Mouse (Mus musculus) embryonic fibroblast, embryonic 13.5 days (primary cell): ENCODE measurements at regions not wholly inside any gene's neighbourhood (a gene's known extent, or its start where the extent isn't known, plus 50 kb on each side); places are given as distances from the start of the nearest gene placed in this dataset.

Experiments used
- CTCF ChIP-seq: IDR thresholded peaks from 2 replicates; pipeline ENCODE4 v1.5.1; 2011; ENCODE audit warnings: mild to moderate bottlenecking, control low read depth, low read length, moderate library complexity, borderline replicate concordance; ENCODE audit not compliant: insufficient read depth
- POLR2A ChIP-seq: IDR thresholded peaks from 2 replicates; pipeline ENCODE4 v1.6.1; 2011; ENCODE audit warnings: low read depth, mild to moderate bottlenecking, control low read depth, low read length, moderate library complexity

DNA sequence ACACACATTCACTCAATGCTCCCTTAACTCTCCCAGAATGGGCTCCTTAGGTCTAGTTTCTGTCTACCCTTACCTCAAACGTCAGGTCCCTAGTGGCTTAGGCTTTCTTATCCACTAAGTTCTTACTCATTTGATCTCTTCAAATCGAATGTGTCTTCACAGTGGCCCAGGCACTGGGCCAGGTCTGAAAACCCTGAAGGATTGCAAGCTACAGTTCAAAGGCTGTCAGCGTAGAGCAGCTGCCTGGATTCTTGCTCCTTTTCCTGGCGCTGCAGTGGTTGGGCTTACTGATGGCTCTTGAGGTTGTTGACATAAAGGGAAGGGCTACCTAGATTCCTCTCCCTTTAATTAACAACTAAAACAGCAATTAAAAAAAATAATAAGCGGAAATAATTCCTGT, 103.0 kb downstream of the Ankrd50 start:
- TF ChIP-seq POLR2A (no peak), CTCF (no peak)
